Comparison of ENCODE assay signal across 9 mouse cellular contexts in genomic region chr8:121436656-121437055, GRCm38 (mm10).
DNase-seq lines count a peak whose midpoint lies in the region; ATAC-seq and TF ChIP-seq lines count a peak whose summit lies in the region.
"Had no signal": no experiment of that assay in that cellular context is flagged by ENCODE, and none has a peak within 500 bp of the region (broad histone marks: within the 10 kb centered on the region; RNA-seq: fewer than 3 reads in every experiment).

No protein-coding gene starts in this region.

- DNase-seq in heart, postnatal 10 days = peak; percentile 46 to 67
- DNase-seq in heart, adult 18-20 months = no peak
- no peak for DNase-seq in midbrain, postnatal 0 days (ENCODE audit: low spot score)
- peak; percentile 74 for DNase-seq in embryonic facial prominence, embryonic 11.5 days (ENCODE audit: low spot score)
- peak; percentile 83 for DNase-seq in retina, postnatal 1 day
- DNase-seq in yolk sac, embryonic 10.5 days (ENCODE audit: low spot score) = no peak
- DNase-seq: liver, embryonic 13.5 days had no signal

- no peaks in the 10 kb centered on the region for H3K36me3 ChIP-seq in midbrain, embryonic 12.5 days
- no peaks in the 10 kb centered on the region for H3K36me3 ChIP-seq in midbrain, postnatal 0 days (ENCODE audit: insufficient read depth, low read length)
- H3K36me3 ChIP-seq in embryonic facial prominence, embryonic 11.5 days (replicated peaks; ENCODE audit: control insufficient read depth, insufficient read depth, low read depth, low read length) = no peaks in the 10 kb centered on the region
- H3K36me3 ChIP-seq: liver, embryonic 13.5 days had no signal

- intact Hi-C loops in heart, postnatal 10 days (cut with DNase I) = no loop called here

- H3K27me3 ChIP-seq in midbrain, embryonic 12.5 days = peaks cover 27% of the 10 kb centered on the region
- no peaks in the 10 kb centered on the region for H3K27me3 ChIP-seq in midbrain, postnatal 0 days (ENCODE audit: insufficient read depth, low read length)
- no peaks in the 10 kb centered on the region for H3K27me3 ChIP-seq in embryonic facial prominence, embryonic 11.5 days (ENCODE audit: control insufficient read depth, insufficient read depth, low read length)

- no peak overlapping the region for H3K4me2 ChIP-seq in midbrain, embryonic 12.5 days (replicated peaks)
- H3K4me2 ChIP-seq in midbrain, postnatal 0 days (ENCODE audit: low read depth, low read length, poor library complexity, severe bottlenecking) = no peak overlapping the region
- H3K4me2 ChIP-seq in embryonic facial prominence, embryonic 11.5 days (ENCODE audit: low read depth, low read length) = no peak overlapping the region
- H3K4me2 ChIP-seq: liver, embryonic 13.5 days had no signal

- H3K27ac ChIP-seq in midbrain, embryonic 12.5 days (replicated peaks) = 0 out of 2 replicates have a peak overlapping the region, but pooled peaks have one; percentile 6
- H3K27ac ChIP-seq in midbrain, postnatal 0 days (ENCODE audit: low read depth, low read length) = no peak overlapping the region
- H3K27ac ChIP-seq in embryonic facial prominence, embryonic 11.5 days (replicated peaks; ENCODE audit: low read depth, low read length) = no peak overlapping the region
- H3K27ac ChIP-seq: liver, embryonic 13.5 days had no signal

- WGBS in midbrain, embryonic 12.5 days = 63% methylated on average over 5 of the region's 5 CpGs
- WGBS in midbrain, postnatal 0 days = 72% methylated on average over 5 of the region's 5 CpGs
- 52% methylated on average over 5 of the region's 5 CpGs for WGBS in embryonic facial prominence, embryonic 11.5 days

- ATAC-seq in midbrain, embryonic 12.5 days (ENCODE audit: low FRiP score, low read depth) = no peak
- no peak for ATAC-seq in midbrain, postnatal 0 days (ENCODE audit: low FRiP score)
- no peak for ATAC-seq in embryonic facial prominence, embryonic 11.5 days (replicated peaks; ENCODE audit: insufficient number of reproducible peaks, low FRiP score, low TSS enrichment, low read depth)
- no peak for ATAC-seq in granulocyte monocyte progenitor cell, adult 5-6 weeks (replicated peaks; ENCODE audit: poor library complexity, severe bottlenecking)

- H3K4me3 ChIP-seq in midbrain, embryonic 12.5 days = no peak overlapping the region
- H3K4me3 ChIP-seq in midbrain, postnatal 0 days (ENCODE audit: low read depth, low read length) = no peak overlapping the region
- H3K4me3 ChIP-seq in embryonic facial prominence, embryonic 11.5 days (ENCODE audit: low read depth, low read length) = no peak overlapping the region
- H3K4me3 ChIP-seq: liver, embryonic 13.5 days had no signal

- TF ChIP-seq CTCF in midbrain, postnatal 0 days (IDR thresholded peaks at IDR 0.05) = no peak

- H3K9me3 ChIP-seq in midbrain, embryonic 12.5 days = no peaks in the 10 kb centered on the region
- H3K9me3 ChIP-seq in midbrain, postnatal 0 days (ENCODE audit: low read length) = no peaks in the 10 kb centered on the region
- no peaks in the 10 kb centered on the region for H3K9me3 ChIP-seq in embryonic facial prominence, embryonic 11.5 days (replicated peaks; ENCODE audit: control insufficient read depth, low read length)
- H3K9me3 ChIP-seq: liver, embryonic 13.5 days had no signal

- peaks cover 14% of the 10 kb centered on the region for H3K4me1 ChIP-seq in midbrain, embryonic 12.5 days
- H3K4me1 ChIP-seq in midbrain, postnatal 0 days (ENCODE audit: insufficient read depth, low read length) = no peaks in the 10 kb centered on the region
- peaks cover 5% of the 10 kb centered on the region for H3K4me1 ChIP-seq in embryonic facial prominence, embryonic 11.5 days (ENCODE audit: control insufficient read depth, insufficient read depth, low read length)
- H3K4me1 ChIP-seq: liver, embryonic 13.5 days had no signal

- H3K9ac ChIP-seq in midbrain, embryonic 12.5 days (replicated peaks) = no peak overlapping the region
- H3K9ac ChIP-seq in midbrain, postnatal 0 days (replicated peaks; ENCODE audit: low read length, poor library complexity, severe bottlenecking) = no peak overlapping the region
- H3K9ac ChIP-seq in embryonic facial prominence, embryonic 11.5 days (replicated peaks; ENCODE audit: low read length) = no peak overlapping the region
- H3K9ac ChIP-seq: liver, embryonic 13.5 days had no signal

Comparison
In these comparisons a context has a peak if more than half of its experiments do, and no peak if none do; other contexts are left out.
1. DNase-seq: peak in heart, postnatal 10 days (2 of 2), embryonic facial prominence, embryonic 11.5 days (single experiment) and retina, postnatal 1 day (single experiment); none in heart, adult 18-20 months (0 of 2), midbrain, postnatal 0 days (single experiment) and yolk sac, embryonic 10.5 days (single experiment).